Mouse (Mus musculus): ENCODE data around the gene Apoc2. TPM values are rescaled to one million over a fixed set of nuclear protein-coding genes. Genes with fewer than 3 reads are reported as not detected.
A peak's percentile ranks its signal among the peaks of the same experiment; 100 is the strongest.

Apoc2 gene
- polyA plus RNA-seq, 1 experiment from 2014 or later = 1.8 TPM

DNA sequence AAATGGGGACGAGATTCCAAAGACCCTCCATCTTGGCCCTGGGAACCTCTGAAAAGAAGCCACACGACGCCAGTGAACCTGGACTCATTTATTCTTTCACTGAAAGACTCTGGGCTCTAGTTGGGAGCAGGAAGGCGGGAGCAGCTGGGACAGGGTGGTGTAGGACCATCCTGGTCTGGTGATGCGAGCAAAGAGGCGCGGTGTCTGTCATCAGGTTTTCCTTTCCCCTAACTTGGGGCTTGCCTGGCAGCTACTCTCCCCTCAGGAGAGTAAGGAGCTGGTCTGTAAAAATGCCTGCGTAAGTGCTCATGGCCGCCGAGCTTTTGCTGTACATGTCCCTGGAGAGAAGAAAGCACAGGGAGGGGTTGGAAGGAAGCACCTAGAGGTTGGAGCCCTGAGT is 6.2 kb downstream of the Apoc2 start:
- Histone ChIP-seq H3K9me3 (replicated peaks) (no peaks in the 10 kb centered on the region), H3K4me2 (no peak overlapping the region), H3K4me3 (replicated peaks) (no peak overlapping the region), H3K27me3 (replicated peaks) (no peaks in the 10 kb centered on the region), H3K9ac (replicated peaks) (no peak overlapping the region), H3K4me1 (peaks cover 7% of the 10 kb centered on the region), H3K27ac (replicated peaks) (no peak overlapping the region), H3K36me3 (no peaks in the 10 kb centered on the region)
- WGBS = 71% methylated on average over 10 of the region's 10 CpGs
- no peak for ATAC-seq (ENCODE audit: low FRiP score)

- H3K9me3 ChIP-seq (replicated peaks) = no peaks in the 10 kb centered on the region
- peak overlapping the region; percentile 32; the same call in 1 of the 2 replicates for H3K4me2 ChIP-seq
- H3K27ac ChIP-seq (replicated peaks) = peak overlapping the region; percentile 78
- peaks cover 18% of the 10 kb centered on the region for H3K4me1 ChIP-seq
- H3K36me3 ChIP-seq = no peaks in the 10 kb centered on the region
- no peaks in the 10 kb centered on the region for H3K27me3 ChIP-seq (replicated peaks)
- H3K4me3 ChIP-seq (replicated peaks) = 0 out of 2 replicates have a peak overlapping the region, but pooled peaks have one; percentile 2
- 7% methylated on average over 10 of the region's 10 CpGs for WGBS
- peak; percentile 52 for ATAC-seq (ENCODE audit: low FRiP score)
- H3K9ac ChIP-seq (replicated peaks) = 0 out of 2 replicates have a peak overlapping the region, but pooled peaks have one; percentile 10
These were observed 8.6 kb downstream of the Apoc2 start for GRCm38 (mm10) chr7:19668947-19669721.

DNA sequence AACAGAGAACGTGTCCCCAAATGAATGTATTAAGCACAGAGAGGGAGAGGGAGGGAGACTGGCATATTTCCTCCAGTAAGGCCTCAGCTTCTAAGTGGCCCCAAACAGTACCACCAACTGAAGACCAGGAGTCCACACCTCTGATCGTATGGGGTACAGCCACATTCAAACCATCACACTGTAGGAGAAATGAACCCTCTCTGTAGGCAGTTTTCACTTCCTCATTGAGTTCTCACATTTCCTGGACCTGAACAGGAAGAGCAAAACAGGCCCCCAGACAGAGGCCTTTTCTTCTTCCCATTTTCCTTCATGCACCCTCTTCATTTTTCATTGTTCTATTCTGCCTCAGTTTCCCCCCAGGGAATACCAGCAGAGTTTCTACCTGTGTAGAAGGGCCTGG is 10.3 kb downstream of the Apoc2 start:
- Histone ChIP-seq H3K9me3 (replicated peaks) (no peaks in the 10 kb centered on the region), H3K4me3 (replicated peaks) (no peak overlapping the region), H3K27ac (replicated peaks) (no peak overlapping the region), H3K9ac (replicated peaks) (no peak overlapping the region), H3K27me3 (replicated peaks) (no peaks in the 10 kb centered on the region), H3K4me1 (peaks cover 34% of the 10 kb centered on the region), H3K4me2 (no peak overlapping the region), H3K36me3 (0 out of 2 replicates have a peak, but pooled peaks cover 4% of the 10 kb centered on the region)
- no peak for ATAC-seq (ENCODE audit: low FRiP score)
- 79% methylated on average over 2 of the region's 2 CpGs for WGBS

DNA sequence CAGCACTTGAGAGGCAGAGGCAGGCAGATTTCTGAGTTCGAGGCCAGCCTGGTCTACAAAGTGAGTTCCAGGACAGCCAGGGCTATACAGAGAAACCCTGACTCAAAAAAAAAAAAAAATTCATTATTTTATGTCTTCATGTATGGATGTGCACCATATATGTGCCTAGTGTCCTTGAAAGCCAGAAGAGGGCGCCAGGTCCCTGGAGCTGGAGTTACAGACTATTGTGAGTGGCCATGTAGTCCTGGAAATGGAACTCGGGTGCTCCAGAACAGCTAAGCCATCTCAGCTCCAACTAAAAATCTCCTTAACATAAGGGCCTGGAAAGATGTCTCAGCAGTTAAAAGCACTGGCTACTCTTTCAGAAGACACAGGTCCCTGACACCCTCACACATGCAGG is 11.0 kb downstream of the Apoc2 start:
- Histone ChIP-seq H3K27me3 (replicated peaks) (no peaks in the 10 kb centered on the region), H3K4me3 (replicated peaks) (no peak overlapping the region), H3K9me3 (replicated peaks) (no peaks in the 10 kb centered on the region), H3K36me3 (peaks cover 4% of the 10 kb centered on the region; the same call in 1 of the 2 replicates), H3K27ac (replicated peaks) (no peak overlapping the region; the same call in 1 of the 2 replicates), H3K4me2 (no peak overlapping the region), H3K4me1 (peaks cover 40% of the 10 kb centered on the region), H3K9ac (replicated peaks) (no peak overlapping the region)
- ATAC-seq (ENCODE audit: low FRiP score) = no peak
- WGBS = 76% methylated on average over 3 of the region's 3 CpGs

- no peaks in the 10 kb centered on the region for H3K9me3 ChIP-seq (replicated peaks)
- peak within 1 kb of the TSS; percentile 100 for H3K4me3 ChIP-seq (replicated peaks)
- no peaks in the 10 kb centered on the region for H3K27me3 ChIP-seq (replicated peaks)
- H3K36me3 ChIP-seq = peaks cover 4% of the 10 kb centered on the region; the same call in 1 of the 2 replicates
- H3K27ac ChIP-seq (replicated peaks) = peak within 1 kb of the TSS; percentile 94
- peaks cover 47% of the 10 kb centered on the region for H3K4me1 ChIP-seq
- peak; percentile 88 for ATAC-seq (ENCODE audit: low FRiP score)
- peak within 1 kb of the TSS; percentile 88 for H3K4me2 ChIP-seq
- WGBS = 0% methylated on average over 63 of the region's 63 CpGs
- peak within 1 kb of the TSS; percentile 99 for H3K9ac ChIP-seq (replicated peaks)
These were observed 12.5 kb downstream of the Apoc2 start, which contains the start of gene Clptm1 for GRCm38 (mm10) chr7:19664955-19665841. Gene Clptm1 (minus strand): TSS chr7:19665033.

DNA sequence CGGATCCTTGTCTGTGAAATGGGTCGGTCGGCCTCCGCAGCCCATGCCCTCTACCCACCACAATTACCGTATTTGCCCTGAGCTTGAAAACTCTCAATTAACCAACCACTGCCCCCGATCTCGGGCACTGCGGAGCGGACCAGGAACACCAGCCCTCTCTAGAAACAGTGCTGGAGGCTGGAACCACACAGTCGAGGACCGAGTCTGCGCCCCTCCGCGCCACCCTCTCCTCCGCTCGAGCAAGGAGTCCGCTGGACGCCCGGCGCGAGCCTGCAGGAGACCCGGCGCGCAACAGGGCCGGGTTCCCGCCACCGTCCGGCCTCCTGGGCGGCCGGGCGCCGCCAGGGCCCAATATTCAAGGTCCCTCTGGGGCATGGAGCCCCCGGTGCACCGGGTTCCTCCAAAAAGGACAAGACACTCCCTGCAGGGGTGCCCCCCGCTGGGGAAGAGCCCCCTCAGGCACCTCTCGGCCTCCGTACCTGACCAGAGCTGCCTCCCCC is 13.2 kb downstream of the Apoc2 start:
- H3K4me3 ChIP-seq (replicated peaks) = peak overlapping the region; percentile 100
- peak; percentile 57 for ATAC-seq (ENCODE audit: low FRiP score)
- H3K4me2 ChIP-seq = peak overlapping the region; percentile 88
- no peaks in the 10 kb centered on the region for H3K9me3 ChIP-seq (replicated peaks)
- WGBS = under 1% methylated on average over 37 of the region's 37 CpGs
- no peaks in the 10 kb centered on the region for H3K27me3 ChIP-seq (replicated peaks)
- peaks cover 46% of the 10 kb centered on the region for H3K4me1 ChIP-seq
- H3K27ac ChIP-seq (replicated peaks) = peak overlapping the region; percentile 94
- H3K9ac ChIP-seq (replicated peaks) = peak overlapping the region; percentile 99
- peaks cover 7% of the 10 kb centered on the region; the same call in 1 of the 2 replicates for H3K36me3 ChIP-seq

DNA sequence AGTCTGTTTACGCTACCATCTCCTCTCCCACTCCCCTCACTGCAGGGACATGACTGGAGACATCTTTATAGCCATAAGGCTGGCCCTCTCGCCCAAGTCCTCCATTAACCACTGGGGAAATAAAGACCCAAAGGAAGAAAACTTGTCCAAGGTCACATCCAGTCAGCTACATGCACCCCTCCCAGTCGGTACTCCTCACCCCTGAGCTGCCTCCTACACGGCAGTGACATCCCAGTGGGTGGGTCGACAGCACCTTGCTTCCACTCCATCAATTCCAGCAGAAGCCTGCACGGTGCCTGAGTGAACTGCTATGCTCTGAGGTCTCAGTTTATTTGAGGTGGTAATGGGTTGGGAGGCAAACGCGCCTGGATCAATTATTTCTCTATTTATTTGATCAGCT is 13.8 kb downstream of the Apoc2 start:
- WGBS = 17% methylated on average over 8 of the region's 8 CpGs
- 0 out of 2 replicates have a peak, but pooled peaks have one; percentile 6 for ATAC-seq (ENCODE audit: low FRiP score)
- peak overlapping the region; percentile 94; the same call in 1 of the 2 replicates for H3K27ac ChIP-seq (replicated peaks)

DNA sequence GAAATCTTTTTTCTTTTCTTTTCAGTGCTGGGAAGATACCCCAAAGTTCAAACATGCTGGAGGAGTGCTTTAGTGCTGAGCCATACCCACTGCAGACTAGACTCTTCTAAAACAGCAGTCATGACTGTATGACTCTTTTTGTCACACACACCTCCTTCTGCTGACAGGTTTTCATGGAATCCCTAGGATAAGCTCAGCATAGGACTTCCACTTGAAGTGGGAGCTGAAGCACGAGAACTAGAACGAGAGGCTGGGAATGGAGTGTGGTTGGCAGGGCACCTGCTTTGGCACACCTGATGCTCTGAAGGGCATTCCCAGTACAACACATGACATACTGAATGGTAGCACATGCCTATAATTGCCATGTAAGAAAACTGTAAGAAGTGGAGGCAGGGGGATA is 25.1 kb downstream of the Apoc2 start:
- no peak overlapping the region for H3K27ac ChIP-seq (replicated peaks)
- WGBS = 94% methylated on average over 2 of the region's 2 CpGs
- no peak overlapping the region for H3K4me3 ChIP-seq (replicated peaks)
- H3K9me3 ChIP-seq (replicated peaks) = no peaks in the 10 kb centered on the region
- no peaks in the 10 kb centered on the region for H3K27me3 ChIP-seq (replicated peaks)
- peaks cover 60% of the 10 kb centered on the region for H3K36me3 ChIP-seq
- H3K9ac ChIP-seq (replicated peaks) = no peak overlapping the region
- H3K4me1 ChIP-seq = no peaks in the 10 kb centered on the region
- no peak for ATAC-seq (ENCODE audit: low FRiP score)
- H3K4me2 ChIP-seq = no peak overlapping the region

More for the DNA sequence above, 13.8 kb downstream of the Apoc2 start:
- H3K4me2 ChIP-seq = peak overlapping the region; percentile 88
- peaks cover 9% of the 10 kb centered on the region; the same call in 1 of the 2 replicates for H3K36me3 ChIP-seq
- peak overlapping the region; percentile 99 for H3K9ac ChIP-seq (replicated peaks)
- H3K4me3 ChIP-seq (replicated peaks) = peak overlapping the region; percentile 100
- peaks cover 40% of the 10 kb centered on the region for H3K4me1 ChIP-seq
- H3K27me3 ChIP-seq (replicated peaks) = no peaks in the 10 kb centered on the region
- H3K9me3 ChIP-seq (replicated peaks) = no peaks in the 10 kb centered on the region

- no peak for ATAC-seq (ENCODE audit: low FRiP score)
- 94% methylated on average over 6 of the region's 6 CpGs for WGBS
- Histone ChIP-seq H3K27me3 (replicated peaks) (no peaks in the 10 kb centered on the region), H3K4me2 (no peak overlapping the region), H3K36me3 (peaks cover 67% of the 10 kb centered on the region), H3K9me3 (replicated peaks) (no peaks in the 10 kb centered on the region), H3K27ac (replicated peaks) (no peak overlapping the region), H3K9ac (replicated peaks) (no peak overlapping the region), H3K4me1 (no peaks in the 10 kb centered on the region), H3K4me3 (replicated peaks) (no peak overlapping the region)
These were observed 26.5 kb downstream of the Apoc2 start for GRCm38 (mm10) chr7:19651063-19651786.

- Histone ChIP-seq H3K4me3 (replicated peaks) (no peak overlapping the region), H3K36me3 (peaks cover 97% of the 10 kb centered on the region), H3K4me2 (no peak overlapping the region), H3K27ac (replicated peaks) (no peak overlapping the region), H3K9ac (replicated peaks) (no peak overlapping the region), H3K9me3 (replicated peaks) (no peaks in the 10 kb centered on the region), H3K4me1 (no peaks in the 10 kb centered on the region), H3K27me3 (replicated peaks) (no peaks in the 10 kb centered on the region)
- WGBS = 92% methylated on average over 4 of the region's 4 CpGs
- no peak for ATAC-seq (ENCODE audit: low FRiP score)
These were observed 36.5 kb downstream of the Apoc2 start for GRCm38 (mm10) chr7:19641223-19641622.

All from neural tube, embryonic 15.5 days (tissue).